Mouse (Mus musculus) cerebellum, postnatal 36 days (tissue): ENCODE results near the gene Rab3gap1.

Source experiments
- DNase-seq, 2 experiments: peaks; one replicate each; pipeline ENCODE4 v3.0.0; 2021 to 2022; ENCODE audit warnings: mixed read lengths in 2 of 2

Gene Rab3gap1

DNA sequence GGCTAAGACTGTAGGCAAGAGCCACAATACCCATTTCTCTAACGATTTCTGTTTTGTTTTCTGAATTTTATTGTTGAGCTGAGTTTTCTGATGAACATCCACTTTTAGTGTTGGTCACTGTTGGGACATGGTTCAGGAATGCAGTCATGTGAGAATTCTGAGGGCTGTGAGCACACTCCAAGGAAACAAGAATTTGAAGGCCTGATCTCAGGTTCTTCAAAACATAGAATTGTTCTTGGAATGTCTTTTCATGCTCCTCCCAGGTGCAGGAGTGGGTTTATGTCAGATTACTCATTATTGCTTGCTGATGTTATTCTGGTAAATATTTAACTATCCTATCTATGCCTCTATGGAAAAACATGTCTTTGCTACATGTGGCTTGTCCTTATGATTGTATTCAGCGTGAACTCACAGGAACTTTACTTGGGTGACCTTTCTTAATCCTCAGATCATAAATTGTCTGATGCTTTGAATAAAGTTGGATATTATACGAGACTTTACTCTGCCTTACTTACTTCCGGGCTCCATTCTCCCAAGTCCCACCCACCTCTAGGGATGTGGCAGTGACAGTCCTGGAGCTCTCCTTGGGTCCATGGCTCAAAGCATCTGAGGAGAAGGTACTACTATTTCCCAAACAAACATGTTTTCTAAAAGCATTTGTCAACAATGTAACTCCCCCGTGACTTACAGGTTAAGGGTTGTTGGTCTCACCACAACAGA lies 114.9 kb downstream of the Rab3gap1 start:
- DNase-seq, result no peak

DNA sequence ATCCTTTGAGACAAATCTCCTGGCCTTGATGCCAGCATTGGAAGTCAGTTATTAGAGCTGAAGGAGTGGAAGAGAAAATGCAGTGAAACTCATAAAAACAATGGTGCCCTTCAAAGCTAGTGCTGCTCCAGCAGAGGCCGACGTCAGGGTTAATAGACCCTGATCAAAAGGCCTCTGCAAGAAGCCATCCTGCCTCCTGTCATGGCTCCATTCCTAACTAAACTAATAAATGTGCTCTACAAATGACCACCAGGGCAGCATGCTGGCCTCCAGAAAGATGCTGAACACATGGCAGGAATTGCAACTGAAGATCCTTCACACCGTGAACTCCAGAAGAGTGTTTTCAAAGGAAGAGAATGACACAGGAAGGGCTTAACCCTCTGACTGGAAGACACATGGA lies 116.8 kb downstream of the Rab3gap1 start:
- DNase-seq, result no peak

DNA sequence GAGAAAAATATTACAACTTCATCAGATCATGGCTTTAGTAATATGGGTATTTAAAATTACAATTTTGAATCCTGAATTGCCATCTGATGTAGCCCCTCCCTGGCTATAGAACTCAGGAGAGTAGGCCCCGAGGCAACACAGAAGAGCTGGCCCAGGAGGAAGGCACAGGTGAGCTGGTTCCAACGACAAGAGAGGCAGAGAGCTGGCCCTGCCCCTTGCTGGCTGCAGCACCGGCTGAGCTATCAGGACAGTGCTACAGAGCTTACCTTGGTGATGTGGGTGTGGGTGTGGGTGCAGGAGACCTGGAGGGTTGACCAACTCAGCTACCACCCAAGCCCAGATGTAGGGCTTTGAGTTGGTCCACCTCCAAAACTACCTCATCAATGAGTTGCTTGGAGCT lies 119.7 kb downstream of the Rab3gap1 start:
- no peak for DNase-seq

GRCm38 (mm10) chr1:127989387-127989786 lies 120.8 kb downstream of the Rab3gap1 start:
- no peak for DNase-seq

- peak; percentile 57 to 58 for DNase-seq
These were observed 121.5 kb downstream of the Rab3gap1 start for GRCm38 (mm10) chr1:127989876-127990731.
